Mouse (Mus musculus) left cerebral cortex, adult 2 months (tissue): ENCODE results near the gene Slc25a18. TPM values are rescaled to one million over a fixed set of nuclear protein-coding genes. Genes with fewer than 3 reads are reported as not detected.

Experiments used
- DNase-seq, 2 experiments: peaks; one replicate each; pipeline ENCODE4 v3.0.0; 2021 to 2022; ENCODE audit warnings: low spot score in 2 of 2, mixed read lengths in 1 of 2; ENCODE audit errors: extremely low spot score in 1 of 2
- H3K27ac ChIP-seq: fragments of 200-600 bp; 2 replicates; pipeline ENCODE4 v1.8.1; 2022
- H3K4me3 ChIP-seq: fragments of 200-600 bp; 2 replicates; pipeline ENCODE4 v1.8.1; 2022
- CTCF ChIP-seq: fragments of 200-600 bp; IDR thresholded peaks from 2 replicates; pipeline ENCODE4 v1.8.1; 2022; ENCODE audit warnings: antibody characterized with exemption, mild to moderate bottlenecking, moderate library complexity
- intact Hi-C: fragments of 180-260 bp; cut with DNase I; formaldehyde crosslinking; loops from one replicate; pipeline ENCODE4 v1.15.1; 2025
- total RNA-seq, 2 experiments: library from RNA; stranded (reverse); gene quantifications; 2 replicates each; pipeline ENCODE4 v1.2.3; 2021

Gene Slc25a18
- total RNA-seq, 2 experiments from 2014 or later: 65.3 to 75.6 TPM

DNA sequence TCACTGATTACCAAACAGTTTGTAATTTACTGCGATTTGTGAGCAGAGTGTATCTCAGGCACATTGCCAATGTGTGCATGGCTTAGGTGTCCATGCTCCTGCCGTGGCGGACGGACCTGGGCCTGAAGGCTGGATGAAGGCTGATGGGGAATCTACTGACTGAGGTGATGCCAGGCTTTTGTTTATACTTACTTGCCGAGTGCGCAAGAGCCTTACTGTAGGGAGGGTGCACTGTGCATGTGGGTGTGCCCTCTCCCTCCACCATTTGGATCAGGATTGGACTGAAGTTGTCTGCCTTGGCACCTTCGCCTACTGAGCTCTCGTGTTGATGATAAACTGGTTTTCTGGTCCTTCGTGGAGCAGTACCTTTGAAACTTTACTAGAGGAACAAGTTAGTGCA lies 4.2 kb downstream of the Slc25a18 start:
- TF ChIP-seq CTCF: no peak
- H3K27ac ChIP-seq: no peak overlapping the region
- no peak overlapping the region for H3K4me3 ChIP-seq
- DNase-seq: no peak
- intact Hi-C loops: no loop called here

- Histone ChIP-seq H3K4me3 (no peak overlapping the region), H3K27ac (no peak overlapping the region)
- intact Hi-C loops: no loop called here
- no peak for DNase-seq
- TF ChIP-seq CTCF: no peak
These were observed 4.8 kb downstream of the Slc25a18 start for GRCm38 (mm10) chr6:120778226-120778625.

- Histone ChIP-seq H3K27ac (no peak overlapping the region), H3K4me3 (no peak overlapping the region)
- TF ChIP-seq CTCF: no peak
- intact Hi-C loops: no loop called here
- DNase-seq: no peak
These were observed 9.6 kb downstream of the Slc25a18 start for GRCm38 (mm10) chr6:120782948-120783347.

GRCm38 (mm10) chr6:120784351-120784750 lies 11.0 kb downstream of the Slc25a18 start:
- no peak for TF ChIP-seq CTCF
- intact Hi-C loops: no loop called here
- H3K27ac ChIP-seq: no peak overlapping the region
- no peak overlapping the region for H3K4me3 ChIP-seq
- no peak for DNase-seq

- no peak for DNase-seq
- Histone ChIP-seq H3K4me3 (no peak overlapping the region), H3K27ac (no peak overlapping the region)
- TF ChIP-seq CTCF: no peak
- intact Hi-C loops: no loop called here
These were observed 14.8 kb downstream of the Slc25a18 start for GRCm38 (mm10) chr6:120788068-120788607.

- TF ChIP-seq CTCF: peak; percentile 26
- no peak for DNase-seq
- Histone ChIP-seq H3K27ac (no peak overlapping the region), H3K4me3 (no peak overlapping the region)
- intact Hi-C loops: no loop called here
These were observed 15.5 kb downstream of the Slc25a18 start for GRCm38 (mm10) chr6:120788904-120789303.

DNA sequence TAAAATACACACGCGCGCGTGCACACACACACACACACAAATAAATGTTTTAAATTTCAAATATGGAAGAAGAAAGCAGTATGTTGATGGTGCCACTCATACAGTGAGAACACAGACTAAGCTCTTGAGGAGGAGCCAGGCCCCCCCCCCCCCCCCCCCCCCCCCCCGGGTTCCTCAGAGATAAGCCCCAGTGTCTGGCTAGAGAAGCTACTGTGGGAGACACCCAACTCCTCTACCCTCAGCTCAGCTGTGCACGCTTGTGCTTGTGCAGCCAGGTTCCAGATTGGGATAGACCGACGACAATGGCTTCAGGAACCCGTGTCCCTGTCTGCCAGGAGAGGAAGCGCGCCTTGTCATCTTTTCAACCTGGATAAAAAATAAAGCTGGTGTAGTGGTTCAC lies 16.8 kb downstream of the Slc25a18 start:
- intact Hi-C loops: no loop called here
- no peak for TF ChIP-seq CTCF
- no peak overlapping the region for H3K4me3 ChIP-seq

GRCm38 (mm10) chr6:120790717-120791116 lies 17.3 kb downstream of the Slc25a18 start:
- no peak overlapping the region for H3K4me3 ChIP-seq
- intact Hi-C loops: no loop called here
- no peak for TF ChIP-seq CTCF

More for the DNA sequence above, 16.8 kb downstream of the Slc25a18 start:
- no peak for DNase-seq
- H3K27ac ChIP-seq: no peak overlapping the region

GRCm38 (mm10) chr6:120792947-120793346 lies 19.6 kb downstream of the Slc25a18 start:
- Histone ChIP-seq H3K4me3 (no peak overlapping the region), H3K27ac (no peak overlapping the region; the same call in none of the 2 replicates)
- intact Hi-C loops: no loop called here
- DNase-seq: no peak
- peak; percentile 29 for TF ChIP-seq CTCF

More at GRCm38 (mm10) chr6:120790717-120791116, 17.3 kb downstream of the Slc25a18 start:
- no peak overlapping the region for H3K27ac ChIP-seq
- no peak for DNase-seq

DNA sequence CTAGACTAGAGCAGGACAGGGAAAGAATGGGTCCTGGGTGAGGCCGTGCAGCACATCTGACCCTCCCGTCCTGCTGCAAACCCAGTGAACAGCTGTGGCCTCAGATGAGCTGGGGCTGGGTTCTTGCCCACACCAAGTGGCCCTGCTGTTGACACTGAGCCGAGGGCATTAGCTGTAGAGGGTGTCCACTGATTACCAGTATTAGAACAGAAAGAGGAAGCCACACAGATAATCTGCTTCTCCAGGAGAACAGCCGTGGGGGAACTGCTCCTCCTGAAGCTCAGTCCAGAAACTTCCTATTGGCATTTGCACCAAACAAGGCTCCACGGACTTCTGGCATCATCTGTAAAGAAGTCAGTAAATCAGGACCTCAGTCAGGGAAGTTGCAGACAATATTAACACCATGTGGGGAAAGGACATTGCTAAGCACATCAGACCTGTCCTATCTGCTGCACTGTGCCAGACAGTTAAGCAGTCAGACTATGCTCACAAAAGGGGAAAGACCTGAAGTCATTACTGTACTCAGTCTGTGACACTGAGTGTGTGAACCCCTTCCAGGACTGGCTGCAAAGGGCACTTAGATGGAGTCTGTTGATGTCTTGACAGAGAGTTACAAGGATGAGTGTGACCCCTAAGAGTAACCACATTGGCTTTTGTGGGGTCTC lies 22.2 kb downstream of the Slc25a18 start:
- H3K27ac ChIP-seq: no peak overlapping the region; the same call in 1 of the 2 replicates
- TF ChIP-seq CTCF: no peak
- intact Hi-C loops: loop anchor here (1.0 kb wide), 1 partner anchor 63 kb away; no protein-coding TSS in a partner anchor
- no peak for DNase-seq
- no peak overlapping the region for H3K4me3 ChIP-seq

- intact Hi-C loops: loop anchor here (1.0 kb wide), 1 partner anchor 62 kb away; no protein-coding TSS in a partner anchor
These were observed 22.7 kb downstream of the Slc25a18 start for GRCm38 (mm10) chr6:120796111-120796510.

DNA sequence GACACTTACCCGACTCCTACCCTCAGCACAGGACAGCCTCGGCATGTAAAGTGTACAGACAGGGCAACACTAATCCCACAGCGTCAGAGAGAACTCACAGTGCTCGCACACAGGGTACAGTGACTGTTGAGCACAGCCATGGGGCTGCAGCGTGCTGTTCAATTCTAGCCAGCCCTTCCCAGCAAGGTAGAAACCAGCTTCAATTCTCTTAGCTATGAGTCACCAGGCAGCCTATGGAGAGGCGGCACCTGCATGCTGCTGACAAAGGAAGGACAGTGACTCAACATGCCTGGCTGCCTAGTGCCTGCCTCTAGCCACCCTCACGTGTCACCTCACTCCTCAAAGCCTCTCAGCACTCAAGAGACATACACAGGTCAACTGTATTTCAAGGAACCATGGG lies 24.6 kb downstream of the Slc25a18 start:
- intact Hi-C loops: no loop called here
- peak overlapping the region; percentile 47 for H3K27ac ChIP-seq
- no peak overlapping the region for H3K4me3 ChIP-seq
- no peak for TF ChIP-seq CTCF
- peak; percentile 42 to 52 for DNase-seq

More at GRCm38 (mm10) chr6:120796111-120796510, 22.7 kb downstream of the Slc25a18 start:
- peak in 1 of 2 experiments; percentile 31 for DNase-seq
- Histone ChIP-seq H3K27ac (peak overlapping the region; percentile 80), H3K4me3 (no peak overlapping the region)
- TF ChIP-seq CTCF: no peak
